Mouse (Mus musculus): ENCODE data around the gene Acy3.

DNA sequence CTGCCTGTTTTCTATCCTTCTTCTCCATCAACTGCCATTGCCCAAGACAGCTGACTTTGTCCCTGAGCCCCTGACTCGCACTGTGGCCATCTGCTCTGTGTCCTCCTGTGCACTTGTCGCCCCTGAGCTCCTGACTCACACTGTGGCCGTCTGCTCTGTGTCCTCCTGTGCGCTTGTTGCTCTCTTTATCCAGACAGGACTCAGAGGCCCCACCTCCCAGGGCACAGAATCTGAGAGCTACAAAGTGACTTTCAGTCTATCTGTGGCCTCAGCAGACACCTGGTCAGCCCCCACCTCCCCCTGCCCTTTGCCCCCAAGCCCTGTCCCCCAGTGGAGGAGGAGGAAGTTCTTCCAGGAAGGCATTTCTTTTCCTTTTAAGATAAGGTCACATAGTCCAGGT is 30.6 kb upstream of the Acy3 start:
- TF ChIP-seq POLR2A (IDR thresholded peaks at IDR 0.05; ENCODE audit: insufficient read length, low read depth) (no peak), MAX (IDR thresholded peaks at IDR 0.05; ENCODE audit: low read depth) (no peak), CEBPB (IDR thresholded peaks at IDR 0.05; ENCODE audit: insufficient read depth, poor library complexity, severe bottlenecking) (no peak), POLR2AphosphoS2 (IDR thresholded peaks at IDR 0.05; ENCODE audit: insufficient read length, low read depth) (no peak)

All from myocyte (in vitro differentiated cells).